In genomic region chr10:112138050-112138870, GRCm38 (mm10) we compare ENCODE assay signal across 8 mouse cellular contexts. TPM values are rescaled to one million over a fixed set of nuclear protein-coding genes. Genes with fewer than 3 reads are reported as not detected.
DNase-seq lines count a peak whose midpoint lies in the region; ATAC-seq lines count a peak whose summit lies in the region.

No protein-coding gene starts in this region.

- no peak overlapping the region for H3K27ac ChIP-seq in heart, embryonic 15.5 days
- H3K27ac ChIP-seq in liver, embryonic 16.5 days (ENCODE audit: low read length) = no peak overlapping the region
- H3K27ac ChIP-seq in neural tube, embryonic 14.5 days (ENCODE audit: low read depth, low read length) = no peak overlapping the region

- 17% methylated on average over 9 of the region's 9 CpGs for WGBS in heart, embryonic 15.5 days
- 12% methylated on average over 9 of the region's 9 CpGs for WGBS in liver, embryonic 16.5 days (ENCODE audit: insufficient replicate concordance)
- WGBS in neural tube, embryonic 14.5 days = 18% methylated on average over 9 of the region's 9 CpGs

- H3K9ac ChIP-seq in heart, embryonic 15.5 days = 0 out of 2 replicates have a peak overlapping the region, but pooled peaks have one; percentile 36
- no peak overlapping the region for H3K9ac ChIP-seq in liver, embryonic 16.5 days (ENCODE audit: low read depth, low read length)
- peak overlapping the region; percentile 42; the same call in 1 of the 2 replicates for H3K9ac ChIP-seq in neural tube, embryonic 14.5 days (replicated peaks; ENCODE audit: low read depth, low read length)

- no peak for ATAC-seq in heart, embryonic 15.5 days (replicated peaks; ENCODE audit: insufficient number of reproducible peaks, insufficient read depth, low FRiP score, low read depth)
- 0 out of 2 replicates have a peak, but pooled peaks have one; percentile 32 for ATAC-seq in liver, embryonic 16.5 days (ENCODE audit: low read depth)
- peak; percentile 96 for ATAC-seq in neural tube, embryonic 14.5 days (ENCODE audit: low read depth)
- ATAC-seq in erythroid progenitor cell, adult 5-6 weeks (replicated peaks; ENCODE audit: low FRiP score, poor library complexity, severe bottlenecking) = no peak; the same call in 1 of the 2 replicates

- H3K4me3 ChIP-seq in heart, embryonic 15.5 days = peak overlapping the region; percentile 43
- H3K4me3 ChIP-seq in liver, embryonic 16.5 days (ENCODE audit: low read depth, low read length) = no peak overlapping the region
- H3K4me3 ChIP-seq in neural tube, embryonic 14.5 days (ENCODE audit: low read depth, low read length) = peak overlapping the region; percentile 31

- H3K36me3 ChIP-seq in heart, embryonic 15.5 days = no peaks in the 10 kb centered on the region
- no peaks in the 10 kb centered on the region for H3K36me3 ChIP-seq in liver, embryonic 16.5 days (ENCODE audit: control insufficient read depth, insufficient read depth)
- no peaks in the 10 kb centered on the region for H3K36me3 ChIP-seq in neural tube, embryonic 14.5 days (ENCODE audit: control insufficient read depth, insufficient read depth, low read length)

- peak; percentile 7 for DNase-seq in ovary, postnatal 14 days (ENCODE audit: low spot score)
- no peak for DNase-seq in ovary, postnatal 10 days (ENCODE audit: low spot score)
- peak; percentile 58 to 65 for DNase-seq in cerebellum, postnatal 14 days
- peak; percentile 25 to 50 for DNase-seq in kidney, postnatal 4 days

- no peaks in the 10 kb centered on the region for H3K4me1 ChIP-seq in heart, embryonic 15.5 days (replicated peaks)
- no peaks in the 10 kb centered on the region for H3K4me1 ChIP-seq in liver, embryonic 16.5 days (ENCODE audit: control insufficient read depth, low read depth, low read length)
- no peaks in the 10 kb centered on the region for H3K4me1 ChIP-seq in neural tube, embryonic 14.5 days (ENCODE audit: control insufficient read depth, insufficient read depth, low read length)

- H3K9me3 ChIP-seq in heart, embryonic 15.5 days (replicated peaks) = no peaks in the 10 kb centered on the region
- H3K9me3 ChIP-seq in liver, embryonic 16.5 days (replicated peaks; ENCODE audit: control insufficient read depth, low read length) = no peaks in the 10 kb centered on the region
- H3K9me3 ChIP-seq in neural tube, embryonic 14.5 days (ENCODE audit: control insufficient read depth, low read length) = no peaks in the 10 kb centered on the region

- no peaks in the 10 kb centered on the region for H3K27me3 ChIP-seq in heart, embryonic 15.5 days
- H3K27me3 ChIP-seq in liver, embryonic 16.5 days (ENCODE audit: control insufficient read depth, insufficient read depth, low read depth, low read length) = no peaks in the 10 kb centered on the region
- H3K27me3 ChIP-seq in neural tube, embryonic 14.5 days (ENCODE audit: control insufficient read depth, insufficient read depth, low read length) = no peaks in the 10 kb centered on the region

- H3K4me2 ChIP-seq in heart, embryonic 15.5 days = peak overlapping the region; percentile 60
- peak overlapping the region; percentile 24; the same call in 1 of the 2 replicates for H3K4me2 ChIP-seq in liver, embryonic 16.5 days (ENCODE audit: low read depth, low read length)
- H3K4me2 ChIP-seq in neural tube, embryonic 14.5 days (ENCODE audit: low read depth, low read length) = peak overlapping the region; percentile 46

RNA-seq across cellular contexts. Expression of gene Glipr1l3, which starts 21.9 kb away (rescaled TPM):
- not detected in 2 replicates for polyA plus RNA-seq in heart, embryonic 15.5 days (2015; fragmentation: Nextera tagmentation; extraction: Ambion mirVana)
- polyA plus RNA-seq in liver, embryonic 16.5 days (2015; fragmentation: Nextera tagmentation; extraction: Ambion mirVana) = not detected in 2 replicates
- 0.31 TPM in 1 of 2 replicates, not detected in the other for polyA plus RNA-seq in neural tube, embryonic 14.5 days (2014; fragmentation: Nextera tagmentation; extraction: Ambion mirVana)
- total RNA-seq in erythroid progenitor cell, adult 5-6 weeks (2015; ENCODE audit: low replicate concordance) = not detected in 2 replicates
- total RNA-seq in erythroid progenitor cell, adult 5-6 weeks (2017; ENCODE audit: low replicate concordance) = not detected in 2 replicates

RNA-seq across cellular contexts. Expression of gene Caps2, which starts 25.2 kb away (rescaled TPM):
- polyA plus RNA-seq in heart, embryonic 15.5 days (2015; fragmentation: Nextera tagmentation; extraction: Ambion mirVana) = 0.06 and 0.09 TPM in 2 replicates
- polyA plus RNA-seq in liver, embryonic 16.5 days (2015; fragmentation: Nextera tagmentation; extraction: Ambion mirVana) = not detected in 2 replicates
- polyA plus RNA-seq in neural tube, embryonic 14.5 days (2014; fragmentation: Nextera tagmentation; extraction: Ambion mirVana) = 0.81 and 1.0 TPM in 2 replicates
- not detected in 2 replicates for total RNA-seq in erythroid progenitor cell, adult 5-6 weeks (2015; ENCODE audit: low replicate concordance)
- total RNA-seq in erythroid progenitor cell, adult 5-6 weeks (2017; ENCODE audit: low replicate concordance) = not detected in 2 replicates

RNA-seq across cellular contexts. Expression of gene Glipr1l2, which starts 55.1 kb away (rescaled TPM):
- polyA plus RNA-seq in heart, embryonic 15.5 days (2015; fragmentation: Nextera tagmentation; extraction: Ambion mirVana) = not detected in 2 replicates
- polyA plus RNA-seq in liver, embryonic 16.5 days (2015; fragmentation: Nextera tagmentation; extraction: Ambion mirVana) = not detected in 2 replicates
- polyA plus RNA-seq in neural tube, embryonic 14.5 days (2014; fragmentation: Nextera tagmentation; extraction: Ambion mirVana) = not detected in 2 replicates
- not detected in 2 replicates for total RNA-seq in erythroid progenitor cell, adult 5-6 weeks (2015; ENCODE audit: low replicate concordance)
- total RNA-seq in erythroid progenitor cell, adult 5-6 weeks (2017; ENCODE audit: low replicate concordance) = not detected in 2 replicates

Comparison
In these comparisons a context has a peak if more than half of its experiments do, and no peak if none do; other contexts are left out.
1. ATAC-seq: peak in liver, embryonic 16.5 days (single experiment) and neural tube, embryonic 14.5 days (single experiment); none in heart, embryonic 15.5 days (single experiment) and erythroid progenitor cell, adult 5-6 weeks (single experiment).
2. Peak in every context shown above with its lines, with median percentiles within 50 percentile points of each other: H3K4me2 ChIP-seq.